Mouse (Mus musculus) neural tube, embryonic 14.5 days (tissue): ENCODE results near the gene Pimreg. TPM values are rescaled to one million over a fixed set of nuclear protein-coding genes. Genes with fewer than 3 reads are reported as not detected.

Source experiments
- ATAC-seq: fragments of 200-750 bp; cut with Nextera tagmentation; 2 replicates; pipeline ENCODE4 v1.8.0; 2017; ENCODE audit warnings: low read depth, mild to moderate bottlenecking, moderate TSS enrichment, moderate library complexity
- H3K27ac ChIP-seq: fragments of 300-500 bp; sonication (generic); 2 replicates; pipeline ENCODE4 v1.5.1; 2014; ENCODE audit warnings: low read depth, mild to moderate bottlenecking, control low read depth, low read length, moderate library complexity, mixed read lengths
- H3K27me3 ChIP-seq: fragments of 300-500 bp; sonication (generic); 2 replicates; pipeline ENCODE4 v1.6.1; 2014; ENCODE audit warnings: low read length; ENCODE audit not compliant: control insufficient read depth, insufficient read depth
- H3K36me3 ChIP-seq: fragments of 300-500 bp; sonication (generic); 2 replicates; pipeline ENCODE4 v1.6.1; 2014; ENCODE audit warnings: low read length, mixed read lengths; ENCODE audit not compliant: control insufficient read depth, insufficient read depth
- H3K4me1 ChIP-seq: fragments of 300-500 bp; sonication (generic); 2 replicates; pipeline ENCODE4 v1.6.1; 2014; ENCODE audit warnings: low read length; ENCODE audit not compliant: control insufficient read depth, insufficient read depth
- H3K4me2 ChIP-seq: fragments of 300-500 bp; sonication (generic); 2 replicates; pipeline ENCODE4 v1.6.1; 2014; ENCODE audit warnings: mild to moderate bottlenecking, low read depth, low read length, control low read depth
- H3K4me3 ChIP-seq: fragments of 300-500 bp; sonication (generic); 2 replicates; pipeline ENCODE4 v1.5.1; 2014; ENCODE audit warnings: low read depth, low read length, control low read depth, mixed read lengths
- H3K9ac ChIP-seq: fragments of 300-500 bp; sonication (generic); replicated peaks from 2 replicates; pipeline ENCODE4 v1.6.1; 2014; ENCODE audit warnings: low read depth, mild to moderate bottlenecking, control low read depth, low read length, mixed read lengths
- H3K9me3 ChIP-seq: fragments of 300-500 bp; sonication (generic); 2 replicates; pipeline ENCODE4 v1.6.1; 2016; ENCODE audit warnings: low read length; ENCODE audit not compliant: control insufficient read depth
- WGBS: fragments of 180-500 bp; shearing (Covaris S2); extraction: QIAGEN DNeasy Blood & Tissue Kit; methylation state at CpG from one replicate; pipeline ENCODE4 v1.1.7; 2014; 5-methylcytosine and 5-hydroxymethylcytosine counted together
- polyA plus RNA-seq: library from polyadenylated mRNA; unstranded; fragments of >200 nt; fragmentation: Nextera tagmentation; extraction: Ambion mirVana; gene quantifications from 2 replicates; pipeline ENCODE4 v1.2.1, GENCODE M21; 2014

The Pimreg gene
- polyA plus RNA-seq, 1 experiment from 2014 or later, result 10.9 TPM

- no peaks in the 10 kb centered on the region for H3K36me3 ChIP-seq
- no peak overlapping the region for H3K9ac ChIP-seq
- no peak for ATAC-seq
- H3K9me3 ChIP-seq, result no peaks in the 10 kb centered on the region
- peaks cover 18% of the 10 kb centered on the region for H3K4me1 ChIP-seq
- H3K27ac ChIP-seq, result no peak overlapping the region
- H3K4me3 ChIP-seq, result no peak overlapping the region
- H3K4me2 ChIP-seq, result no peak overlapping the region
- no peaks in the 10 kb centered on the region for H3K27me3 ChIP-seq
- WGBS, result 90% methylated on average over 4 of the region's 4 CpGs
These were observed 40.8 kb downstream of the Pimreg start for GRCm38 (mm10) chr11:72082601-72083000.

- H3K4me3 ChIP-seq, result no peak overlapping the region
- no peaks in the 10 kb centered on the region for H3K27me3 ChIP-seq
- peaks cover 22% of the 10 kb centered on the region for H3K4me1 ChIP-seq
- ATAC-seq, result no peak
- H3K9me3 ChIP-seq, result no peaks in the 10 kb centered on the region
- no peaks in the 10 kb centered on the region for H3K36me3 ChIP-seq
- H3K9ac ChIP-seq, result no peak overlapping the region
- H3K27ac ChIP-seq, result no peak overlapping the region
- H3K4me2 ChIP-seq, result no peak overlapping the region
- 97% methylated on average over 15 of the region's 15 CpGs for WGBS
These were observed 42.5 kb downstream of the Pimreg start for GRCm38 (mm10) chr11:72084337-72084736.

GRCm38 (mm10) chr11:72086251-72087046 is 44.6 kb downstream of the Pimreg start:
- Histone ChIP-seq H3K27ac (peak overlapping the region; percentile 81), H3K36me3 (no peaks in the 10 kb centered on the region), H3K9ac (no peak overlapping the region), H3K27me3 (no peaks in the 10 kb centered on the region), H3K4me3 (no peak overlapping the region), H3K4me1 (peaks cover 22% of the 10 kb centered on the region), H3K9me3 (no peaks in the 10 kb centered on the region), H3K4me2 (no peak overlapping the region; the same call in 1 of the 2 replicates)
- peak; percentile 93 for ATAC-seq
- WGBS, result 18% methylated on average over 11 of the region's 11 CpGs

- Histone ChIP-seq H3K9ac (no peak overlapping the region), H3K4me2 (no peak overlapping the region), H3K4me1 (peaks cover 6% of the 10 kb centered on the region), H3K27ac (no peak overlapping the region), H3K4me3 (no peak overlapping the region), H3K27me3 (no peaks in the 10 kb centered on the region), H3K9me3 (no peaks in the 10 kb centered on the region), H3K36me3 (no peaks in the 10 kb centered on the region)
- 77% methylated on average over 8 of the region's 8 CpGs for WGBS
- ATAC-seq, result no peak
These were observed 50.6 kb downstream of the Pimreg start for GRCm38 (mm10) chr11:72092390-72092789.

- no peak overlapping the region for H3K9ac ChIP-seq
- no peaks in the 10 kb centered on the region for H3K36me3 ChIP-seq
- H3K9me3 ChIP-seq, result no peaks in the 10 kb centered on the region
- WGBS, result 79% methylated on average over 7 of the region's 7 CpGs
- H3K27me3 ChIP-seq, result no peaks in the 10 kb centered on the region
- H3K4me1 ChIP-seq, result 0 out of 2 replicates have a peak, but pooled peaks cover 4% of the 10 kb centered on the region
- no peak overlapping the region for H3K27ac ChIP-seq
- H3K4me2 ChIP-seq, result no peak overlapping the region
- no peak for ATAC-seq
- H3K4me3 ChIP-seq, result no peak overlapping the region
These were observed 52.6 kb downstream of the Pimreg start for GRCm38 (mm10) chr11:72094442-72094841.

GRCm38 (mm10) chr11:72095994-72096393 is 54.2 kb downstream of the Pimreg start:
- Histone ChIP-seq H3K36me3 (no peaks in the 10 kb centered on the region), H3K27ac (no peak overlapping the region), H3K4me1 (0 out of 2 replicates have a peak, but pooled peaks cover 4% of the 10 kb centered on the region)

More at GRCm38 (mm10) chr11:72095994-72096393, 54.2 kb downstream of the Pimreg start:
- Histone ChIP-seq H3K27me3 (no peaks in the 10 kb centered on the region), H3K4me3 (no peak overlapping the region), H3K4me2 (no peak overlapping the region), H3K9ac (no peak overlapping the region), H3K9me3 (no peaks in the 10 kb centered on the region)
- ATAC-seq, result no peak
- WGBS, result 21% methylated on average over 3 of the region's 3 CpGs

Other genes starting within 250 kb of the Pimreg start
- gene Aipl1, start 4.5 kb upstream of the Pimreg start, polyA plus RNA-seq, result 0.18 and 0.20 TPM in 2 replicates
- gene Pitpnm3, start 93.7 kb downstream of the Pimreg start, polyA plus RNA-seq, result 4.4 and 6.4 TPM in 2 replicates
- 0.12 and 0.36 TPM in 2 replicates for gene Gm43951, start 164.8 kb downstream of the Pimreg start, polyA plus RNA-seq
- gene 4933427D14Rik, start 165.4 kb downstream of the Pimreg start, polyA plus RNA-seq, result 15.9 and 20.1 TPM in 2 replicates
- gene Txndc17, start 165.5 kb downstream of the Pimreg start, polyA plus RNA-seq, result 147 and 158 TPM in 2 replicates
- 54.9 and 55.6 TPM in 2 replicates for gene Med31, start 173.6 kb downstream of the Pimreg start, polyA plus RNA-seq
- 0.76 and 1.8 TPM in 2 replicates for gene Slc13a5, start 225.2 kb downstream of the Pimreg start, polyA plus RNA-seq